Mouse (Mus musculus) adrenal gland, adult 8-10 months (tissue): ENCODE data around the gene Disp2. TPM values are rescaled to one million over a fixed set of nuclear protein-coding genes. Genes with fewer than 3 reads are reported as not detected.

Experiments
- DNase-seq: peaks from one replicate; pipeline ENCODE4 v3.0.0; 2022
- total RNA-seq, 4 experiments: library from RNA; stranded (reverse); gene quantifications; 2 replicates each; pipeline ENCODE4 v1.2.4; 2022

The Disp2 gene
- total RNA-seq, 4 experiments from 2014 or later = 43.7 to 68.9 (median 51.7) TPM

DNA sequence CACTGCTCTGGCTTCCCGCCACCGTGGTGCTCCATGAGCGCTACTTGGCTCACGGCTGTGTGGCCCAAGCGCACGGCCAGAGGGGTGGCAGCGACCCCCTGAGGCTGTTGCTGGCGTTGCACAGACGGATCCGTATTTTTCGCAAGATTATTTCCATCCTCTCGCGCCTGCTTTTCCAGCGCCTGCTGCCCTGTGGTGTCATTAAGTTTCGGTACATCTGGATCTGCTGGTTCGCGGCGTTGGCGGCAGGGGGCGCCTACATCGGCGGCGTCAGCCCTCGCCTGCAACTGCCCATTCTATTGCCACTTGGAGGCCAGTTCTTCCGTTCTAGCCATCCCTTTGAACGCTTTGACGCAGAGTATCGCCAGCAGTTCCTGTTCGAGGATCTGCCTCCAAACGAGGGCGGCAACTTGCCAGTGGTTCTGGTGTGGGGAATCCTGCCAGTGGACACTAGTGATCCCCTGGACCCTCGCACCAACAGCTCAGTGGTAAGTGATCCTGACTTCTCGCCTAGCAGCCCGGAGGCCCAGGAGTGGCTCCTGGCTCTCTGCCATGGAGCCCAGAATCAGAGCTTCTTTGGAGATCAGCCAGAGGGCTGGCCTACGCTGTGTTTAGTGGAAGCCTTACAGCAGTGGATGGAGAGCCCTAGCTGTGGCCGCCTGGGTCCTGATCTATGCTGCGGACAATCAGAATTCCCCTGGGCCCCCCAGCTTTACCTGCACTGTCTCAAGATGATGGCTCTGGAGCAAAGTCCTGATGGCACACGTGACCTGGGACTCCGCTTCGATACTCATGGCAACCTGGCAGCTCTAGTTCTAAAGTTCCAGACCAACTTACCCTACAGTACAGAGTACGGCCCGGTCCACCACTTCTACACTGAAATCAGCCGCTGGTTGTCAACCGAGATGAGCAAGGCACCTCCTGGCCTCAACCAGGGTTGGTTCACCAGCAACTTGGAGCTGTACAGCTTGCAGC is 11.3 kb downstream of the Disp2 start:
- DNase-seq = peak; percentile 65

DNA sequence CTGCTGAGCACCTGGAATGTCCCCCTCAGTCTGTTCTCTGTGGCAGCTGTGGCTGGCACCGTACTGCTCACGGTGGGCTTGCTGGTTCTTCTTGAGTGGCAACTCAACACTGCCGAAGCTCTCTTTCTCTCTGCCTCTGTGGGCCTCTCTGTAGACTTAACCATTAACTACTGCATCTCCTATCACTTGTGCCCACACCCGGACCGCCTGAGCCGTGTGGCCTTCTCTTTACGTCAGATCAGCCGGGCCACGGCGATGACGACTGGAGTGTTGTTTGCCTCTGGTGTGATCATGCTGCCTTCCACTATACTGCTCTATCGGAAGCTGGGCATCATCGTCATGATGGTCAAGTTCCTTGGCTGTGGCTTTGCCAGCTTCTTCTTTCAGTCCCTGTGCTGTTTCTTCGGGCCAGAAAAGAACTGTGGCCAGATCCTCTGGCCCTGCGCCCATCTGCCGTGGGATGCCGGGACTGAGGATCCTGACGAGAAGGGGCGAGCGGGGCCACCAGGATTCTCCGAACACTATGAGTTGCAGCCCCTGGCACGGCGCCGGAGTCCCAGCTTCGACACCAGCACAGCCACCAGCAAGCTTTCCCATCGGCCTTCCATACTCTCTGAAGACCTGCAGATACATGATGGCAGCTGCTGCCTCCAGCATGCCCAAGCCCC is 12.2 kb downstream of the Disp2 start:
- DNase-seq = no peak

DNA sequence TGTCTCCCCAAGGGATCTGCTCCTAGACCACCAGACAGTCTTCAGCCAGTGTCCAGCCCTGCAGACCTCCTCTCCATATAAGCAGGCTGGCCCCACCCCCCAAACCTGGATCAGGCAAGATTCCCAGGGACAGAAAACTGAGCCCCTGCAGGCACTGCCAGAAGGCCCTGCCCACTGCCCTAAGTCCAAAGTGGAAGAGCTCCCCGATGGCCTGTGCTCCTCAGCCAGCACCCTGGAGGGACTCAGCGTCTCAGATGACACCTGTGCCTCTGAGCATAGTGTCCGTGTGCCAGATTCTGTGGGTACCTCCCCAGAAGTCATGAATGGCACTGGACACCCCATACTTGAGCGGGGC is 12.7 kb downstream of the Disp2 start:
- no peak for DNase-seq

DNA sequence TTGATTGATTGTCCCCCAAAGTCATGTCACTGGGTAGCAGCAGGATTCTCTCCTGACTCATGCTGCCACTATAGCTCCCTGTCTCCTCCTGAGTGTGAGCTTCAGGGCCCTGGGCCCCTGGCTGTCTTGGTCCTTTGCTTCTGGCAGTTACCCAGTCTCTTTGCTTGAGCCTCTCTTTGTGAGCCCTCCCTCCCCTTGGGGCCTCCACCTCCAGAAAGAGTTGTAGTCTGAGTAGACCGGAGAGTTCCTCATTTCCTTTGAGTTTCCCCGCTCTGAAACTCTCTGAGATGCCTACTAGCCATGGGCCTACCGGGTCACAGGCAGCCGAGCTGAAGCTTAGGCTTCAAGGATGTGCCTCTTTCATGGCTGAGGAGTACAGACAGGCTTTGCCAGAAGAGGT is 14.1 kb downstream of the Disp2 start:
- DNase-seq = no peak

DNA sequence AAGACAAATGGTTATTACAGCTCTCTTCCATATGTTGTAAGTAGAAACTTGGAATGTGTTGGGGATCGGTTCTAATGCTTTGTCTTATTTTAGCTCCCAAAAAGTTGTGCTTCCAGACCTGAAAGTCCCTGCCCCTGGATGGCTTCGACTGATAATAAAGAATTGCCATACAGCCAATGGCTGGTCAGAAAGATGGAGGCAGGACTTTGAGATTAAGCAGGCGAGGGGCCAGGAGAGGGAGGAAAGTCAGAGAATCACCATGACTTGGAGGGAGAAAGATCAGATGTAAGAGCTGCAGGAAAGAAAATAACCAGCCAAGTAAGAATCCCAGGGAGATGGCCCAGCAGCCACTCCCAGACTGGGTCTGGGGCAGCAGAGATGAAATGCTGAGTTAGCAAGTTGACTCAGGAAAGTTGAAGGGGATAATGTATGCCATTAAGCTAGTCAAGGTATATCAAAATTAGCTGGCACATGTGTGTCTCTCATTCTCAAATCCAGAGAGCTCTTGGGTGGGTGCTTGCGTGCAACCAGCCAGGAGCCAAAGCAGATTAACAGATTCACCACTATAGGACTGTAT is 23.1 kb downstream of the Disp2 start:
- DNase-seq = no peak

DNA sequence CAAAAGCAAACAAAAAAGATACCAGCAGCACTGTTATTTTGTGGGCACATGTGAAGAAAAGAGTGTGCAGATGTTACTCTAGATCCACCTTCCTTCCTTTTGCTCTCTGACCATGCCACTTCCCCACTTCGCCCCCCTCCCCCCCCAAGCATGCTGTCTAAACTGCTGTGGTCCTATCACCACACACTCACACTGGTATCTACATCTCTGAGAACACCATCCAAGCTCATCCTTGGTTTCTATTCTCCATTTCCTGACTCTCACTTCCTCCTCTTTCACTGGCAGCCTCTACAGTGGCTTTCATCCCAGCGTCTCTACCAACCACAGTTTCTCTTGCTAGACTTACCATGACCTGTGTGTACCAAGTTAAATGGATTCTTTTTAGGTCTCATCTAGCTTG is 25.0 kb downstream of the Disp2 start:
- DNase-seq = no peak

DNA sequence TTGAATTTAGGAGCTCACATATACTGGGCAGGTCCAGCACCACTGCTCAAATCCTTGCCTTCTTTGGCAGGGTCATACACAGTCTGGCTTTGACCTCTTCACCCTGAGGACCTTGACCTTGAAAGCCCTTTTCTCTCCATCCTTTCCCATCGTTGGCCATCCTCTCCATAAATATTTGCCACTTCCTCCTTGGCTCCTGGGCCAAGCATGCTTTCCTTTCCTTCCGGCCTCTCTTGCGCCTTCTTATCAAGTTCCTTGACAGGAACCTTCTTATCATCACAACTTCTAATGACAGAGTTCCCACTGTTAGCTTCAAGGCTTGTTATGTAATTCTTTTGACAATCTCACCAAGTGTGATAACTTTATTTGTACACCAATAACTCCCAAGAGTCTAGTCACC is 25.6 kb downstream of the Disp2 start:
- DNase-seq = no peak

DNA sequence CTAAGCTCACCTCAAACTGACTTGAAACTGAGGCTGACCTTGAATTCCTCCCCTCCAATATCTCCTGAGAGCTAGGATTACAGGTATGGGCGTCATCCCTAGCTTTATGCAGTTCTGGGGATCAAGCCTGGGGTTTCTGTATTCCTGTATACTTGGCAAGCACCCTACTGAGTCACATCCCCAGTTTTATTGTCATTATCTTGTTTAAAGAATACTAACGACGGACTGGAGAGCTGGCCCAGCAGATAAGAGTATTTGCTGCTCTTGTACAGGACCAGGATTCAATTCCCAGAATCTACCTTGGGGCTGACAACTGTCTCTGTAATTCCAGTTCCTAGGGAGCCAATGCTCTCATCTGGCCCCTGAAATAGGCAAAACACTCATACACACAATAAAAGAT is 26.2 kb downstream of the Disp2 start:
- no peak for DNase-seq

DNA sequence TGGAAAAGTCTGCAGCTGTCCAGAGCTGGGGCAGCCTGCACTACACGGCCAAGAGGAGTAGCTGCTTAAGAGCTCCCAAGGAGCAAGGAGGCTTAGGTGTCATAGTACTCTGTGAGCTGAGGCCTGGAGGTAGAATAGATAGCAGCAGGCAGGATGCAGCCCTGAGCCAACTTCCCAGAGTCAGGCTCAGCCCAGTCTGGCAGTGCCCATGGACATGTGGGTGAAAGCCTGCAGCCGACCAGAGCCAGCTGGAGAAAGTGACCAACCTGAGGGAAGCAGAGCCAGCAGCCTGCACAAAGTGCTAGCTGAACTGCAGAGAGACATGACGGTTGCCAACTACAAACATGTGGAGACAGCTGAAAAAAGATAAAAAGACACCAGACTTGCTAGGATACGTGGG is 27.3 kb downstream of the Disp2 start:
- DNase-seq = no peak

DNA sequence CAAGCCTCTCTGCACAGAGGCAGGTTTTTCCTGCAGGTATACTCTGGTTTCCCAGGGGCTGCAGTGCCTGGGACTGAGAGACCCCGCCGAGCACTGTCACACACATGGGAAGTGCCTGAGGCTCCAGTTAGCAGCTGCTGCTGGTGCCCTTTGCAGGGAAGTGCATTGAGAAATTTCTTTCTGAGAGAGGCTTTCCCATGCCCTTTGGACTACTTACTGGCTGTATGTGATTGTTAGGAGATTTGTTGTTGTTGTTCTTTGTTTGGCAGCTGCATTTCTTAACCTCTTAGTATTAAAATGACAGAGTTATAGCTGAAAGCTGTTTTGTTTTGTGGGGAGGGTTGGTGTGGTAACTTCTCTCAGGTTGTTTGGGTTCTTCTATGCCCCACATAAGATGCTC is 31.3 kb downstream of the Disp2 start:
- DNase-seq = no peak

DNA sequence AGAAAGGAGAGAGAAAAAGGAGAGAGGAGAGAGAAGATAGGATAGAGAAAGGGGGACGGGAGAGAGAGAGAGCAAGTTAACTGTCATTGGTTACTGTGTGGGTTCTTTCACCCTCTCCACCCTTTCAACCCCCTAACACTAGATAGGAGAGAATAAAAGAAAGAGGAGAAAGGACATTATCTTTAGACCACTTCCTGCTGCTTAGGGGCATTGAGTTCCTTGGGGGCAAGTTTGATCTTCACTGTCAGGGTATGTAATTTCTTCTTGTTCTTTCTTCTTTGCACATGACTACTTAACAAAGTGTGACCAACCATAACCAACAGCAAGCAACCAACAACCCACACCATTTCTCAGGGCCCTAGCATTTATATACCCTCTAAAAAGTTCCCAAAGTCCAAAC is 33.2 kb downstream of the Disp2 start:
- no peak for DNase-seq

DNA sequence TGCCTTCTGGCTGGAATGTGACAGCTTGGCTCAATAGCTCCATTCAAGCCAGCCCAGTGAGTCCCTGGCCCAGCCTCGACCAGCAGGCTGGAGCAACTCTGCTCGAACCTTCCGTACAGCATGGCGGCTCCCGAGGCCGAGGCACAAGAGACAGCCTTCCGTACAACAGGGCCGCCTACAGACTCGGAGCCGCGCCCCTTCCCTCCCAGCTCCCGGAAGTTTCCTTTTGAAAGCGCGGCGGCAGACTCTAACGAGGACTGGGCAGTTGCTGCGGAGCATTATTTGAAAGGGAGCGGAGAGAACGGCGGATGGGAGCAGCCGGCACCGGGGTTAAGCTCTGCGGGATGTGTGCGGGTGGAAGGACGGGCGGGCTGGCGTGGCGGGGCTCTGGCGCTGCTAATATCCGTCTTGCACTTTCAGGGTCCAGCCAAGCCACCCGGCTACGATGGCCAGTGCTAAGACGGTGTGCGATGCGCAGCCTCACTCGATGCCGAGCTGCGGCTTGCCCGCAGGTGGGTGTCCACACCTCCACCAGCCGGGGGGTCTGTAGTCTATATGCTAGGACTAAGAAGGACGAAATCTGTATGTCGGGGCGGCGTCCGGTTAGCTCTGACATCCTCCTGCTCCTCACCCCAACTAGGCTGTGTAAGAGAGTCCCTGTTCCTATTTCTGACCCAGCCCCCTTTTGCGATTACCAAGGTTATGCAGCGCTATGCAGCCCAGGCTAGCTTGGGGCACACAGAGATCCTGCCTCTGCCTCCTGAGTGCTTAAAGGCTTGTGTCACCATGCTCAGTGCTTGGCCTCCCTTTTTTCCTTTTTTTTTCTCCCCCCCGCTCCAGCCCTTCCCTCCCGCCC is 34.7 kb downstream of the Disp2 start, which contains the start of gene Knstrn:
Gene Knstrn (plus strand): TSS at position 23 of the 856 bp plus-strand sequence.
- DNase-seq = peak; percentile 85

DNA sequence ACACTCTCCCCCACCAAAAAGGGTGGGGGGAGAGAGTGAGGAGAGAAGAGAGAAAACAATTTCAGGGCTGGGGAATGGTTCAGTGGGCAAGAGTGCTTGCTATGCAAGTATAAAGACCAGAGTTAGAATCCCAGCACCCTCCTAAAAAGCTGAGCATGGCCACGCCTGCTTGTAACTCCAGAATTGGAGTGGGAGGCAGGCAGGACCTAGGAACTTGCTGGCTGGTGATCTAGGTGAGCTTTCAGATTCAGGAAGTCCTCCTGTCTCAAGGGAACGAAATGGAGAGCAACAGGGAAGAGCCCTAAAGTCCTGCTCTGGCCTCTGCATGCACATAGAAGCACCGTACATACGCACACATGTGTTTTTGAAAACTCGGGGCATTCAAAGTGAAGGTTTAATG is 43.3 kb downstream of the Disp2 start:
- DNase-seq = no peak

DNA sequence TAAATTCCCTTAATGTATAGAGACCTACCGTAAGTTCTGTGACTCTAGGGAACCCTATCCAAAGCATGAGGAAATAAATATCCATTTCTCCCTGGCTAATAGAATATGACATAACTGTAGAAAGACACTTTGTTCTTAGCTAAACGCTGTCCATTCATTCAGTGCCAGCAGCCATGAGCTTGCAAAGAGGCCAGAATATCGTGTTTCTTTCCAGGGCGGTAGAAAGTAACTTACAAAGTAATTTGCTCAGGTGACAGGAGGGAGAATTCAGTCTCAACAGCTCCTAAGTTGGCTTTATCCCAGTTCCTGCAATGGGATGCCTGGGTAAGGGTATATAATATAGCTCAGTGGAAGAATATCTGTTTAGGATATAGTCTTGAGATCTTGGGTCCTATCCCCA is 44.9 kb downstream of the Disp2 start:
- no peak for DNase-seq

DNA sequence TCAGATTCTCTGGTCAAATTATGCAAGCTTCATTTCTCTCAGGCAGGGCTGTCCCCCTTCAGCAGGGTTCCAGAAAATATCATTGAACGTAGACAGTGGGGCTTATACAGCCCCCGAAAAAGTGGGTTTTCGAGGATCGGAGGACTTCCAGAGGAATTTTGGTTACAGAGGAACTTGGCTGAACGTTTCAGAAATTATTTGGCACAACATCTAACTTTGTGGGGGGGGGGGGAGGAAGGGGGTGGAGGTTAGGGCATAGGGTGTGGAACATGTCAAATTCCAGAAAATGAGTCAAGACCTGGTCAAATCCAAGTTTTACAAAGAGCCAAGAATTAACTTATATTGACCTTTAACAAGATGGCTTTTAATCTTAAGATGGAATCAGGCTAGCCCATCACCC is 49.6 kb downstream of the Disp2 start:
- no peak for DNase-seq

DNA sequence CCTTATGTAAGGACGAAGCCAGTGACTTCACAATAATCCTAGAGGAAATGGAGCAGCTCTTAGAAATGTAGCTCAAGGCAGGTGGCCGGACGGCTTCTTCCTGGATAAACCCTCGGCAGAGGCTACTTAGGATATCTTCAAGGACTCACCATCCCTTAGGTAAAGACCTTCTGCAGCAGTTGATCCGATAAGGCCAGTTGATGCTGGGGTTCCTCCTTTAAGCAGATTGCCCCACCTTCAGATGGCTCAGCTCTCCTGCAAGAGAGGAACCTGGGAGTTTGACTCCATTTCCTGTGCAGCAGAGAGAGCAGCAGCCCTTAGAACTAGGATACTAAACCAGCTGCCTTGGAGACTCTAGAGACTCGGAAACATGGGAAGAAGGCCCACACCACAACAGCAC is 54.5 kb downstream of the Disp2 start:
- DNase-seq = no peak

DNA sequence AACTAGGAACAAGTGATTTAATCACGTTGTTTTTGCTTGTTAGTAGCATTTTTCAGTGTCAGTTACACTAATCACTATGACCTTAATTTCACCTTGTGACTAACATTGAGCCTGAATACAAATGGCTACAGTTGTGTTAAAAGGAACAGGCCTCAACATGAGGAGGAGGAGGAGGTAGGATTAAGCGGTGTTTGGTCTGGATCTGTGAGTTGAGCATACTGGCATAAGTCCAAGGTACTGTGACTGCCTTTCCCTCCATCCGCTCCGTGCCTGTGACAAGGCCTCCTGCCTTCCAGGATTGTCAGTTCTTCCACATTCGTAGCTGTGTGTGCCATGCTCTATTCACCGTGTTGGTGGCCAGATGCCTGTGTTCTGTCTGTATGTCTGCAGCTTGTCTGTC is 55.6 kb downstream of the Disp2 start:
- DNase-seq = no peak

DNA sequence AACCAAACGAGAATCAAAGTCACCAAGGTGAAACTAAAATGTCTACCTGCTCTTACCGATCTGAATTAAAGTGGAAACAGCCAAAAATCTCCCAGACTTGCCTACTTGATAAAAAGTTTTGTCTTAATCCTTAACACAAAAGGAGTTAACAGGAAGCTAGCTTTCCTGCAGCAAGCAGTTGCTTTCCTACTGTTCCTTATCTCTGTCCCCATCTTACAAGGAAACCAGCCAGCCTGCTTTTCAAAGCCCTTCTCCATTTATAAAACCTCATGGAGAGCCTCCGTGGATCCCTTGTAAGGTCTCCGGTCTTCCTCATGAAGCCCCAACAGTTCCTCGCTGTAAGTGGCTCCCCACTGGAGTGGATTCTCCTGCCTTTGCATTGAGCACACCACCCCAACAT is 58.8 kb downstream of the Disp2 start:
- no peak for DNase-seq

DNA sequence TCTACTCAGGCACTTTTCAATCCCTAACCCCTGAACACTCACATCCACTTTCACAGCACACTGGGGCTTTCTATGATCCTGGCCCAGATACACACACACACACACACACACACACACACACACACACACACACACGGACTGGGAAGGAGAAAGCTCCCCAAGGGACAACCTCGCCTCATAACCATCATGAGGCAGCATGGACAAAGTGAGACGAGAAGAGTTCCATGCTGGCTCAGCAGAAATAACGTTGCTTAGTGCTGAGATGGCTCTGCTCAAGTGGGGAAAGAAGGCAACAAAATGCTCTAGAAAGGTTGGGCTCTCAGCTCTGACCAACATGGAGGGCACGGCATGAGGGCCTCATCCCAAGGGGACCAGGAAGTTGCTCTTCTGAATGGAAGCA is 61.7 kb downstream of the Disp2 start:
- DNase-seq = no peak

DNA sequence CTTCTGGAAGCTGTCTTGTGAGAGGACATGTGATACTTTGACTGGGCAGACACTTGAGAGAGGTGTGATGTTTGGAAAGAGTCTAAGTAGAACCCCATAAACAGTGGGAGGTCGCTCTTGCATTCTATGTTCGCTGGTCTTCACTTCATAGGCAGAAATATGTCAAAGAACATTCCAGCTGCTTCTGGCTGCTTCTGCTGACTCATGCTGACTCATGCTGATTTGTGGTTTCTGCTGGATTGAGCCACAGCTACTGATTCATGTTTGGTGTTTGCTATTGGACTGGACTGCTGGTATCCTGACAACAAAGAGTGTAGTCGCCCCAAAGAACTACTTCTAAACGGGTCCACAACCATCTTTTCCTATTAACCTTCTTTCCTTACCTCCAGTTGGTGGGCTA is 62.3 kb downstream of the Disp2 start:
- DNase-seq = peak; percentile 81

DNA sequence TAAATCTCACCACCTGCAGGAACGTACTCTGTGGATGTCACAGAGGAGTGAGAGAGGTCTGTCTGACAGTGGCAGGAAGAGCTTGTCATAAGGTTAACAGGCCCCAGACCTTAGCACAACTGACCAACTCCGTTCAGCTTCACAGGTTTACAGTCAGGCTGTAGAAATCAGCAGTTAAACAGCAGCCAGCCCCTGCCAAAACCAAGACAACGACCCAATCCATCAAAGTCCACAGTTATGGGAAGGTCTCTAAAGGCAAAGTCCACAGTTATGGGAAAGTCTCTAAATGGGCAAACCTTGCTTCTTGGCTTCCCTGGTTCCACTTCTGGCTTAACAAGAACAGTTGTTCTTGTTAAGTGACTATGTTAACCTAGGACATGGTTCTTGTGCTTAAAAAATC is 64.9 kb downstream of the Disp2 start:
- no peak for DNase-seq

DNA sequence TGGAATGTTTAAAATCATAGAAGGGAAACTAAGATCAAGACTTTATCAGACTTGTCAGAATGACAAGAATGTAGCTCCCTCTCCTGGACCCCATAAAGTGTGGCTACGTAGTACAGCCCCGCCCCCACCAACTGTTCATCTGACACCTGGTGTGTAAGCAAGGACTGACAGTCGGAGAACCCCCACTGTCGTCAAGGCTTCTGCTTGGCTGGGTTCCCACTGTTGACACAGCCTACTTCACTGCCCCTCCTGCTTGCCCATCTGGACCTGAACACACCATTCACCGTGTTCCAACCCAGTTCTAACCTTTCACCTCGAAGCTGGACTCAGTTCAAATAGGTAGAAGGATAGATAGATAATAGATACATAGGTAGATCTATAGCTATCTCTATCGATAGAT is 66.7 kb downstream of the Disp2 start:
- DNase-seq = no peak

DNA sequence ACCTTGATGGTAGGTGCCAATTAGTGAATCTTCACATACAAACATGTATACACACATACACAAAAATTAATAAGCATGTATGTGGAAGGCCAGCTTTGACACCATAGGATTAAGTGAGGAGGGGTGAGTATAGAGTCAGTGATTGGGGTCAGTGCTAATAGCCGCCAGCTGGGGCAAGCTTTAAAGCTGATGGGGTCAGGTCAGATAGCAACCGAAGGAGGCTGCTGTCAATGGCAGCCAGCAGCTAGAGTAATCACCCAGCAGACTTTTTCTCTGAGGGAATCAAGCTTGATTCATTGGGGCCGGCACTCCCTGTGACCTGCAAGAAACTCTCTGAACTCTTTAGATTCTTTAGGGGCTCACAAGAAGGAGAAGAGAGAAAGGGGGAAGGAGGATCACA is 72.2 kb downstream of the Disp2 start:
- no peak for DNase-seq
